Mouse (Mus musculus) hindbrain, embryonic 12.5 days (tissue): ENCODE measurements around the gene Casq1. TPM values are rescaled to one million over a fixed set of nuclear protein-coding genes. Genes with fewer than 3 reads are reported as not detected.
A peak's percentile ranks its signal among the peaks of the same experiment; 100 is the strongest.

Experiments used
- ATAC-seq: fragments of 200-750 bp; cut with Nextera tagmentation; 2 replicates; pipeline ENCODE4 v1.8.0; 2017; ENCODE audit warnings: moderate TSS enrichment; ENCODE audit not compliant: low FRiP score
- H3K27ac ChIP-seq: fragments of 300-500 bp; sonication (generic); 2 replicates; pipeline ENCODE4 v1.5.1; 2016; ENCODE audit warnings: mild to moderate bottlenecking
- H3K27me3 ChIP-seq: fragments of 300-500 bp; sonication (generic); 2 replicates; pipeline ENCODE4 v1.6.1; 2016; ENCODE audit warnings: mild to moderate bottlenecking
- H3K36me3 ChIP-seq: fragments of 300-500 bp; sonication (generic); 2 replicates; pipeline ENCODE4 v1.6.1; 2016; ENCODE audit warnings: mild to moderate bottlenecking
- H3K4me1 ChIP-seq: fragments of 300-500 bp; sonication (generic); 2 replicates; pipeline ENCODE4 v1.6.1; 2016
- H3K4me2 ChIP-seq: fragments of 300-500 bp; sonication (generic); replicated peaks from 2 replicates; pipeline ENCODE4 v1.6.1; 2016; ENCODE audit warnings: mild to moderate bottlenecking
- H3K4me3 ChIP-seq: fragments of 300-500 bp; sonication (generic); 2 replicates; pipeline ENCODE4 v1.5.1; 2016; ENCODE audit warnings: mild to moderate bottlenecking
- H3K9ac ChIP-seq: fragments of 300-500 bp; sonication (generic); 2 replicates; pipeline ENCODE4 v1.6.1; 2016; ENCODE audit warnings: mild to moderate bottlenecking, moderate library complexity
- H3K9me3 ChIP-seq: fragments of 300-500 bp; sonication (generic); replicated peaks from 2 replicates; pipeline ENCODE4 v1.6.1; 2016; ENCODE audit warnings: mild to moderate bottlenecking
- WGBS: fragments of 180-500 bp; shearing (Covaris S2); methylation state at CpG from one replicate; pipeline ENCODE4 v1.1.7; 2016; 5-methylcytosine and 5-hydroxymethylcytosine counted together
- polyA plus RNA-seq: library from polyadenylated mRNA; unstranded; fragments of >200 nt; fragmentation: Nextera tagmentation; extraction: Ambion mirVana; gene quantifications from 2 replicates; pipeline ENCODE4 v1.2.1, GENCODE M21; 2016

The Casq1 gene
- polyA plus RNA-seq, 1 experiment from 2014 or later = 3.8 TPM

- no peak overlapping the region for H3K4me3 ChIP-seq
- no peak overlapping the region for H3K4me2 ChIP-seq
- H3K9ac ChIP-seq = no peak overlapping the region
- no peak for ATAC-seq
- peaks cover 9% of the 10 kb centered on the region; the same call in 1 of the 2 replicates for H3K4me1 ChIP-seq
- WGBS = 76% methylated on average over 5 of the region's 5 CpGs
- no peaks in the 10 kb centered on the region for H3K9me3 ChIP-seq
- H3K36me3 ChIP-seq = peaks cover 70% of the 10 kb centered on the region
- H3K27ac ChIP-seq = no peak overlapping the region
- no peaks in the 10 kb centered on the region for H3K27me3 ChIP-seq
Measured at GRCm38 (mm10) chr1:172167911-172168310, 51.8 kb downstream of the Casq1 start.

DNA sequence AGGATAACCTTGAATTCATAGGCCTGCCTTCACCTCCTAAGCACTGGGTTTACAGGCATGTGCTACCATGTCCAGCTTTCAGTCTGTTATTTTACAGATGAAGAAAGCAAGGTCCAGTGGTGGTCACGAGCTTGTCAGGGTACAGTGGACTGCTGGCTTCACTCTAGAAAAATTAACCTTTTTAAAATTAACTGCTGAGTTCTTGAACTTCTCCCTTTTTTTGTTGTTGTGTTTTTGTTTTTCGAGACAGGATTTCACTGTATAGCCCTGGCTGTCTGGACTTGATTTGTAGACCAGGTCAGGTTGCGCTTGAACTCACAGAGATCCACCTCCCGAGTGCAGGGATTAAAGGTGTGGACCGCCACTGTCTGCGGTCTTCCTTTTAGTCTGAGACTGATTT, 56.7 kb downstream of the Casq1 start:
- 91% methylated on average over 6 of the region's 6 CpGs for WGBS
- H3K4me3 ChIP-seq = no peak overlapping the region
- no peak for ATAC-seq
- peaks cover 9% of the 10 kb centered on the region; the same call in 1 of the 2 replicates for H3K4me1 ChIP-seq
- peaks cover 23% of the 10 kb centered on the region for H3K36me3 ChIP-seq
- H3K27me3 ChIP-seq = no peaks in the 10 kb centered on the region
- H3K27ac ChIP-seq = no peak overlapping the region
- no peak overlapping the region for H3K9ac ChIP-seq
- H3K4me2 ChIP-seq = no peak overlapping the region
- no peaks in the 10 kb centered on the region for H3K9me3 ChIP-seq

- 96% methylated on average over 1 of the region's 1 CpGs for WGBS
- Histone ChIP-seq H3K9ac (no peak overlapping the region), H3K27ac (no peak overlapping the region), H3K9me3 (no peaks in the 10 kb centered on the region), H3K27me3 (no peaks in the 10 kb centered on the region), H3K4me1 (peaks cover 9% of the 10 kb centered on the region; the same call in 1 of the 2 replicates), H3K4me3 (no peak overlapping the region), H3K4me2 (no peak overlapping the region), H3K36me3 (peaks cover 14% of the 10 kb centered on the region)
- 0 out of 2 replicates have a peak, but pooled peaks have one; percentile 43 for ATAC-seq
Measured at GRCm38 (mm10) chr1:172162009-172162408, 57.7 kb downstream of the Casq1 start.

GRCm38 (mm10) chr1:172160508-172160907, 59.2 kb downstream of the Casq1 start:
- Histone ChIP-seq H3K9ac (no peak overlapping the region), H3K4me1 (peaks cover 9% of the 10 kb centered on the region; the same call in 1 of the 2 replicates), H3K27ac (no peak overlapping the region), H3K36me3 (peaks cover 13% of the 10 kb centered on the region), H3K27me3 (no peaks in the 10 kb centered on the region), H3K9me3 (no peaks in the 10 kb centered on the region), H3K4me2 (no peak overlapping the region), H3K4me3 (no peak overlapping the region)
- no peak for ATAC-seq

- H3K27ac ChIP-seq = no peak overlapping the region
- H3K27me3 ChIP-seq = no peaks in the 10 kb centered on the region
- ATAC-seq = no peak
- H3K9me3 ChIP-seq = no peaks in the 10 kb centered on the region
- peaks cover 9% of the 10 kb centered on the region; the same call in 1 of the 2 replicates for H3K4me1 ChIP-seq
- peaks cover 17% of the 10 kb centered on the region for H3K36me3 ChIP-seq
- 81% methylated on average over 4 of the region's 4 CpGs for WGBS
- no peak overlapping the region for H3K9ac ChIP-seq
- H3K4me3 ChIP-seq = no peak overlapping the region
- no peak overlapping the region for H3K4me2 ChIP-seq
Measured at GRCm38 (mm10) chr1:172159970-172160369, 59.7 kb downstream of the Casq1 start.

Other genes starting within 250 kb of the Casq1 start
- gene Vangl2, start 191.4 kb downstream of the Casq1 start, polyA plus RNA-seq = 60.4 and 68.6 TPM in 2 replicates
- 14.5 and 15.3 TPM in 2 replicates for gene Nhlh1, start 162.3 kb downstream of the Casq1 start, polyA plus RNA-seq
- gene Copa, start 137.3 kb downstream of the Casq1 start, polyA plus RNA-seq = 233 and 256 TPM in 2 replicates
- 128 and 132 TPM in 2 replicates for gene Ncstn, start 137.1 kb downstream of the Casq1 start, polyA plus RNA-seq
- gene Pex19, start 93.1 kb downstream of the Casq1 start, polyA plus RNA-seq = 178 and 183 TPM in 2 replicates
- gene Dcaf8, start 71.8 kb downstream of the Casq1 start, polyA plus RNA-seq = 136 and 137 TPM in 2 replicates
- 322 and 363 TPM in 2 replicates for gene Pea15a, start 13.1 kb downstream of the Casq1 start, polyA plus RNA-seq
- not detected in 2 replicates for gene Atp1a4, start 38.5 kb upstream of the Casq1 start, polyA plus RNA-seq
- gene Igsf8, start 41.8 kb upstream of the Casq1 start, polyA plus RNA-seq = 147 and 159 TPM in 2 replicates
- gene Atp1a2, start 78.2 kb upstream of the Casq1 start, polyA plus RNA-seq = 13.7 and 16.1 TPM in 2 replicates
- 1.2 and 2.0 TPM in 2 replicates for gene Kcnj9, start 109.5 kb upstream of the Casq1 start, polyA plus RNA-seq
- 0.53 and 0.83 TPM in 2 replicates for gene Kcnj10, start 121.3 kb upstream of the Casq1 start, polyA plus RNA-seq
- 9.4 and 9.8 TPM in 2 replicates for gene Pigm, start 156.7 kb upstream of the Casq1 start, polyA plus RNA-seq